Mouse (Mus musculus) liver, embryonic 14.5 days (tissue): ENCODE results near the gene Dapk1.

Experiments used
- CTCF ChIP-seq: IDR thresholded peaks from 2 replicates; pipeline ENCODE4 v1.5.1; 2016; ENCODE audit warnings: antibody characterized with exemption, low read depth, control low read depth
- EP300 ChIP-seq: IDR thresholded peaks from 2 replicates; pipeline ENCODE4 v1.6.1; 2016; ENCODE audit warnings: antibody characterized with exemption, low read depth

DNA sequence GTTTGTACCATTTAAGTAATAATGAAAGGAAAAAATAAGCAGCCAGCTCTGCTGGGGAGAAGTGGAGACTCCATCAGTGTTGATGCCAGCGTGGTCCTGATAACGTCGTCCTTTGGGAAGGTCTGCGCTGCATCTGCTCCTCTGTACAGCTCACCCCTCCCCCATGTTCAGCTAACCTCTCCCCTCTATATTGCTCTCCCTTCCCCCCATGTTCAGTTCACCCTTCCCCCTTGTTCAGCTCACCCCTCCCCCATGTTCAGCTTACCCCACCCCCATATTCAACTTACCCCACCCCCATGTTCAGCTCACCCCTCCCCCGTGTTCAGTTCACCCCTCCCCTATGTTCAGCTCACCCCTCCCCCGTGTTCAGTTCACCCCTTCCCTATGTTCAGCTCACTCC, 8.8 kb downstream of the Dapk1 start:
- no peak for TF ChIP-seq CTCF
- TF ChIP-seq EP300, result no peak
